ENCODE assay signal across 20 mouse cellular contexts in genomic region chr3:108101594-108101993, GRCm38 (mm10). TPM values are rescaled to one million over a fixed set of nuclear protein-coding genes. Genes with fewer than 3 reads are reported as not detected.
DNase-seq lines count a peak whose midpoint lies in the region; ATAC-seq and TF ChIP-seq lines count a peak whose summit lies in the region.
"Had no signal": no experiment of that assay in that cellular context is flagged by ENCODE, and none has a peak within 500 bp of the region (broad histone marks: within the 10 kb centered on the region; RNA-seq: fewer than 3 reads in every experiment).

No protein-coding gene starts in this region.

- no peak for TF ChIP-seq EP300 in liver, postnatal 0 days (IDR thresholded peaks at IDR 0.05; ENCODE audit: low read depth)

- ATAC-seq in frontal cortex, adult (ENCODE audit: low TSS enrichment) = peak; percentile 51; the same call in 1 of the 2 replicates
- no peak for ATAC-seq in liver, embryonic 11.5 days (replicated peaks; ENCODE audit: low FRiP score)
- no peak for ATAC-seq in liver, postnatal 0 days
- no peak for ATAC-seq in midbrain, embryonic 15.5 days (replicated peaks)
- ATAC-seq: lung, postnatal 0 days had no signal

- H3K9me3 ChIP-seq in liver, embryonic 11.5 days (ENCODE audit: control insufficient read depth, low read length) = no peaks in the 10 kb centered on the region
- no peaks in the 10 kb centered on the region for H3K9me3 ChIP-seq in liver, postnatal 0 days (ENCODE audit: low read length)
- H3K9me3 ChIP-seq in midbrain, embryonic 15.5 days = no peaks in the 10 kb centered on the region
- H3K9me3 ChIP-seq: embryonic facial prominence, embryonic 15.5 days; G1E; liver, embryonic 15.5 days had no signal

- TF ChIP-seq POLR2A in brain, embryonic 14.5 days (IDR thresholded peaks at IDR 0.05; ENCODE audit: borderline replicate concordance, extremely low read depth, insufficient read depth, insufficient read length, poor library complexity, severe bottlenecking) = no peak

- 60% methylated on average over 3 of the region's 3 CpGs for WGBS in liver, embryonic 11.5 days
- WGBS in liver, postnatal 0 days (ENCODE audit: insufficient replicate concordance) = 57% methylated on average over 3 of the region's 3 CpGs
- 34% methylated on average over 3 of the region's 3 CpGs for WGBS in midbrain, embryonic 15.5 days

- H3K27me3 ChIP-seq in liver, embryonic 11.5 days (replicated peaks; ENCODE audit: control insufficient read depth, insufficient read depth, low read length) = no peaks in the 10 kb centered on the region
- no peaks in the 10 kb centered on the region for H3K27me3 ChIP-seq in liver, postnatal 0 days (ENCODE audit: insufficient read depth, low read length)
- H3K27me3 ChIP-seq in midbrain, embryonic 15.5 days (replicated peaks) = no peaks in the 10 kb centered on the region
- H3K27me3 ChIP-seq: embryonic facial prominence, embryonic 15.5 days; liver, embryonic 15.5 days had no signal

- TF ChIP-seq CTCF in liver, postnatal 0 days (IDR thresholded peaks at IDR 0.05; ENCODE audit: low read depth) = no peak
- TF ChIP-seq CTCF in brain, embryonic 14.5 days (IDR thresholded peaks at IDR 0.05; ENCODE audit: borderline replicate concordance, extremely low read depth, insufficient read depth, insufficient read length) = no peak

- H3K4me3 ChIP-seq in liver, embryonic 11.5 days (ENCODE audit: low read depth, low read length) = no peak overlapping the region
- H3K4me3 ChIP-seq in liver, postnatal 0 days (ENCODE audit: low read depth, low read length) = no peak overlapping the region
- no peak overlapping the region for H3K4me3 ChIP-seq in midbrain, embryonic 15.5 days
- H3K4me3 ChIP-seq: embryonic facial prominence, embryonic 15.5 days; liver, embryonic 15.5 days had no signal

- DNase-seq in frontal cortex, postnatal 10 days (ENCODE audit: low spot score in 2 of 2) = no peak
- peak; percentile 8 for DNase-seq in liver, embryonic 11.5 days (ENCODE audit: low spot score)
- DNase-seq in liver, postnatal 0 days = no peak
- peak; percentile 95 for DNase-seq in brain, embryonic 14.5 days (ENCODE audit: low read depth)
- no peak for DNase-seq in thymus, adult 18-20 months
- no peak for DNase-seq in MN1 (ENCODE audit: low spot score)
- DNase-seq: adrenal gland, postnatal 25 days; cerebellum, adult 18-20 months; cerebellum, postnatal 25 days; heart, postnatal 4 days; kidney, adult 9 months; kidney, postnatal 36 days; right cerebral cortex, postnatal 14 days; spleen, adult 18-20 months had no signal

- H3K27ac ChIP-seq in liver, embryonic 11.5 days (ENCODE audit: low read depth, low read length) = no peak overlapping the region
- no peak overlapping the region for H3K27ac ChIP-seq in liver, postnatal 0 days (ENCODE audit: low read depth)
- peak overlapping the region; percentile 38; the same call in 1 of the 2 replicates for H3K27ac ChIP-seq in midbrain, embryonic 15.5 days
- H3K27ac ChIP-seq: embryonic facial prominence, embryonic 15.5 days had no signal

- no peak overlapping the region for H3K4me2 ChIP-seq in liver, embryonic 11.5 days
- no peak overlapping the region for H3K4me2 ChIP-seq in liver, postnatal 0 days (ENCODE audit: low read depth, low read length)
- H3K4me2 ChIP-seq in midbrain, embryonic 15.5 days = no peak overlapping the region
- H3K4me2 ChIP-seq: embryonic facial prominence, embryonic 15.5 days; liver, embryonic 15.5 days had no signal

- no peaks in the 10 kb centered on the region for H3K36me3 ChIP-seq in liver, embryonic 11.5 days (ENCODE audit: control insufficient read depth, insufficient read depth, low read length)
- H3K36me3 ChIP-seq in liver, postnatal 0 days (replicated peaks; ENCODE audit: insufficient read depth, low read length) = peaks cover 16% of the 10 kb centered on the region
- H3K36me3 ChIP-seq in midbrain, embryonic 15.5 days (replicated peaks) = no peaks in the 10 kb centered on the region

- H3K4me1 ChIP-seq in liver, embryonic 11.5 days (replicated peaks; ENCODE audit: control insufficient read depth, insufficient read depth, low read length) = peaks cover 42% of the 10 kb centered on the region
- peaks cover 23% of the 10 kb centered on the region for H3K4me1 ChIP-seq in liver, postnatal 0 days (ENCODE audit: insufficient read depth)
- peaks cover 8% of the 10 kb centered on the region; the same call in 1 of the 2 replicates for H3K4me1 ChIP-seq in midbrain, embryonic 15.5 days
- H3K4me1 ChIP-seq: embryonic facial prominence, embryonic 15.5 days had no signal

- no peak overlapping the region for H3K9ac ChIP-seq in liver, embryonic 11.5 days (ENCODE audit: low read depth, low read length)
- H3K9ac ChIP-seq in liver, postnatal 0 days (replicated peaks) = no peak overlapping the region
- H3K9ac ChIP-seq in midbrain, embryonic 15.5 days = no peak overlapping the region
- H3K9ac ChIP-seq: embryonic facial prominence, embryonic 15.5 days; liver, embryonic 15.5 days had no signal

RNA-seq across cellular contexts. Expression of gene Gnat2, which starts 9.0 kb away (rescaled TPM):
- polyA plus RNA-seq in liver, embryonic 11.5 days (2014; fragmentation: Nextera tagmentation; extraction: Ambion mirVana) = 4.2 and 5.4 TPM in 2 replicates
- polyA plus RNA-seq in liver, postnatal 0 days (2015; fragmentation: Nextera tagmentation; extraction: Ambion mirVana) = 1.6 and 1.7 TPM in 2 replicates
- polyA plus RNA-seq in brain, embryonic 14.5 days (2012; rRNA removed) = 0.05 and 0.18 TPM in 2 replicates
- 0.28 and 0.38 TPM in 2 replicates for polyA plus RNA-seq in midbrain, embryonic 15.5 days (2015; fragmentation: Nextera tagmentation; extraction: Ambion mirVana)

RNA-seq across cellular contexts. Expression of gene Ampd2, which starts 15.1 kb away (rescaled TPM):
- polyA plus RNA-seq in liver, embryonic 11.5 days (2014; fragmentation: Nextera tagmentation; extraction: Ambion mirVana) = 119 and 123 TPM in 2 replicates
- 17.3 and 23.0 TPM in 2 replicates for polyA plus RNA-seq in liver, postnatal 0 days (2015; fragmentation: Nextera tagmentation; extraction: Ambion mirVana)
- 111 and 118 TPM in 2 replicates for polyA plus RNA-seq in brain, embryonic 14.5 days (2012; rRNA removed)
- 67.9 and 76.2 TPM in 2 replicates for polyA plus RNA-seq in midbrain, embryonic 15.5 days (2015; fragmentation: Nextera tagmentation; extraction: Ambion mirVana)

RNA-seq across cellular contexts. Expression of gene Gnai3, which starts 44.4 kb away (rescaled TPM):
- polyA plus RNA-seq in liver, embryonic 11.5 days (2014; fragmentation: Nextera tagmentation; extraction: Ambion mirVana) = 146 and 170 TPM in 2 replicates
- polyA plus RNA-seq in liver, postnatal 0 days (2015; fragmentation: Nextera tagmentation; extraction: Ambion mirVana) = 41.9 and 49.1 TPM in 2 replicates
- polyA plus RNA-seq in brain, embryonic 14.5 days (2012; rRNA removed) = 79.0 and 86.6 TPM in 2 replicates
- 111 and 114 TPM in 2 replicates for polyA plus RNA-seq in midbrain, embryonic 15.5 days (2015; fragmentation: Nextera tagmentation; extraction: Ambion mirVana)

RNA-seq across cellular contexts. Expression of gene Gpr61, which starts 53.1 kb away (rescaled TPM):
- 0.07 TPM in 1 of 2 replicates, not detected in the other for polyA plus RNA-seq in liver, embryonic 11.5 days (2014; fragmentation: Nextera tagmentation; extraction: Ambion mirVana)
- not detected in 2 replicates for polyA plus RNA-seq in liver, postnatal 0 days (2015; fragmentation: Nextera tagmentation; extraction: Ambion mirVana)
- 1.5 and 2.6 TPM in 2 replicates for polyA plus RNA-seq in brain, embryonic 14.5 days (2012; rRNA removed)
- polyA plus RNA-seq in midbrain, embryonic 15.5 days (2015; fragmentation: Nextera tagmentation; extraction: Ambion mirVana) = 5.2 and 5.7 TPM in 2 replicates
- polyA plus RNA-seq: G1E; lung, postnatal 0 days had no signal

RNA-seq across cellular contexts. Expression of gene Gstm4, which starts 56.9 kb away (rescaled TPM):
- 21.2 and 22.8 TPM in 2 replicates for polyA plus RNA-seq in liver, embryonic 11.5 days (2014; fragmentation: Nextera tagmentation; extraction: Ambion mirVana)
- polyA plus RNA-seq in liver, postnatal 0 days (2015; fragmentation: Nextera tagmentation; extraction: Ambion mirVana) = 12.9 and 13.5 TPM in 2 replicates
- 13.2 and 15.3 TPM in 2 replicates for polyA plus RNA-seq in brain, embryonic 14.5 days (2012; rRNA removed)
- 18.3 and 19.8 TPM in 2 replicates for polyA plus RNA-seq in midbrain, embryonic 15.5 days (2015; fragmentation: Nextera tagmentation; extraction: Ambion mirVana)
- polyA plus RNA-seq: G1E had no signal

Comparison
In these comparisons a context has a peak if more than half of its experiments do, and no peak if none do; other contexts are left out.
1. DNase-seq: peak in liver, embryonic 11.5 days (single experiment) and brain, embryonic 14.5 days (single experiment); none in frontal cortex, postnatal 10 days (0 of 2), liver, postnatal 0 days (single experiment), thymus, adult 18-20 months (0 of 2) and MN1 (single experiment).